Mouse (Mus musculus) testis, postnatal 14 days (tissue): ENCODE results near the gene Sik2.

Experiments used
- DNase-seq: peaks from one replicate; pipeline ENCODE4 v3.0.0; 2021; ENCODE audit warnings: low spot score

The Sik2 gene

DNA sequence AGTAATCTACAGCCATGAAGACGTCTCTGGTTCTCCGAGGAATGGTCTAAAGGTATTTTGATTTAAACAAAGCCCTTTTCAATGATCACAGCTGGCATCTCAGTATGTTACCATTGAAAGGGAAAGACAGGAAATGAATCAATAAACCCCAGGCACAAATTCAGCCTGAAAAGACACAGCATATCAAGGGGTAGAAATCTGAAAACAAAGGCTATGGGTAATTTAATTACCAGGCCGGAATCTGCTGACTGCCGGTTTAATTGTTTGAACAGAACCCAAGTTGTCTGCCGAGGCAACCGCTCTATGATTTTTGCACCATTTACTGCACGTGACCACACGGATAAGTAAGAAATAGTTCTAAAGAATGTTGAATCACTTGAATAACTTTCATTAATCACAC lies 22.8 kb downstream of the Sik2 start:
- DNase-seq, result no peak

GRCm38 (mm10) chr9:50981499-50982190 lies 27.2 kb downstream of the Sik2 start:
- no peak for DNase-seq

GRCm38 (mm10) chr9:50974631-50975030 lies 34.2 kb downstream of the Sik2 start:
- DNase-seq, result no peak

DNA sequence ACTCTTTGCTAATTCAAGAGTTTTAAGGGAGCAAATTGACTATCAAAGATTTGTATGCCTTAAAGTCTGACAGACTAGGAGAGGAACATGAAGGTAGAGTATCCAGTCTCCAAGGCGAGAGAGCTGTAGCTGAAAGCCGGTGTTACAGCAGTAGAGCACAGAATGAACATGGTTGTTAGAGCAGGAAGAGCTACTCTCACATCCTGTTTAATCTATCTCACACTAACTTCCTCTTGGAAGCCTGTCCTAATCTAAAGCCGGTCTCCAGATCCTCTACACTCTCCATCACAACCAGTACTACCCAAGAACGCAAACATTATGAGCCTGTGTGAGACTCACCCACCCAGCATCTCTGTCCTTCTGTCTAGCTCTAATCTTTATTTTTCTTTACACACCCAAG lies 38.5 kb downstream of the Sik2 start:
- DNase-seq, result no peak

GRCm38 (mm10) chr9:50969266-50969665 lies 39.6 kb downstream of the Sik2 start:
- DNase-seq, result no peak

DNA sequence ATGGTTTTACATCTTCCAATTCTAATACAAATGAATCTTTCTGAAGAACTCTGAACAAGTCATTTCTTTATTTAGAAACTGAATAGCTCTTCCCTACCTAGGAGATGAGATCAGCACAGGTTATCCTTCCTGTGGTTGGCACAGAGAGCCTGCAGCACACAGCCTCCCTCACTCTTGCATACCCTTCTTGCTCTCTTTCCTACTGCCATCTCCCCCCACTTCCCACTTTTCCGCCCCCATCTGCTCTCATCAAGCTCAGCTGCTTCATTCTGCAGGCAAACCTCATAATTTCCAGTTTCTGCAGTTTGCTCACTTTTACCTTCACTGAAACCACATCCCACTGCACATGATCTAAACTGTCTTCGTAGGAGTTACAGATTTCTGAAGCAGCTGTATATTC lies 42.6 kb downstream of the Sik2 start:
- DNase-seq, result no peak

DNA sequence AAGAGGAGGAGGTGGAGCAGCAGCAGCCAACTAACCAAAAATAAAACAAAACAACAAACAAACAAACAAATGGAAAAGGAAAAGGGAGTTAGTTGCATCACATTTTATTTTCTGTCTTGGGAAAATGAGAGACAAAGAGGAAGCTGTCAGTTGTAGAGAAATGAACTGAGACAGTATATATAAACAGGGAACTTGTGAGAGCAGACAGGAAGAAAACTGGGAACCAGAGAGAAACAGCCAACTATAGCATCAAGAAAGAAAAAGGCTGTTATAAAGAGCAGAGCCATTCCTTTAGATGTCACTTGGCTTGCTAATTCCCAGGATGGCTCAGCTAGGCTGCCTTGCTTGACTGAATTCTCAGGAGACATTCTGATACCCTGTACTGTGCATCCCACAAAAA lies 43.5 kb downstream of the Sik2 start:
- no peak for DNase-seq

GRCm38 (mm10) chr9:50964911-50965310 lies 44.0 kb downstream of the Sik2 start:
- no peak for DNase-seq

GRCm38 (mm10) chr9:50957956-50958489 lies 50.9 kb downstream of the Sik2 start:
- no peak for DNase-seq

DNA sequence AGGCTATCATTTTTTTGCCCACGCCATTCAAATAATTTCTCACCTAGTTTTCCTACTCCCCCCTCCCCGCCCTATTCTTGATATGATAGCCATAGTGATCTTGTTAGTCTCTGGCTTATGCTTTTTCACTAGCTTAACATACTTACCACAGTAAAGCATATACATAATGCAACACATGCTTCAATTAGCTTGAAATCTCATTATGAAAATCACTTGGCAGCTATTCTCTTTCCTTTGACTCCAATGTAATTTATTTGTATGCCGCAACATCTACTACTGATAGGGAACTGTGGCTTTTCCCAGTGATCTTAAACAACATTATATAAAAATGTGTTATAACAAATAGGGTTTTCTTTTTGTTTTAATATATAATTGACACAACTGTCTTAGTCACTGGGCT lies 53.7 kb downstream of the Sik2 start:
- DNase-seq, result no peak

- no peak for DNase-seq
Measured at GRCm38 (mm10) chr9:50948097-50948823, 60.6 kb downstream of the Sik2 start.

- no peak for DNase-seq
Measured at GRCm38 (mm10) chr9:50946338-50946737, 62.5 kb downstream of the Sik2 start.

DNA sequence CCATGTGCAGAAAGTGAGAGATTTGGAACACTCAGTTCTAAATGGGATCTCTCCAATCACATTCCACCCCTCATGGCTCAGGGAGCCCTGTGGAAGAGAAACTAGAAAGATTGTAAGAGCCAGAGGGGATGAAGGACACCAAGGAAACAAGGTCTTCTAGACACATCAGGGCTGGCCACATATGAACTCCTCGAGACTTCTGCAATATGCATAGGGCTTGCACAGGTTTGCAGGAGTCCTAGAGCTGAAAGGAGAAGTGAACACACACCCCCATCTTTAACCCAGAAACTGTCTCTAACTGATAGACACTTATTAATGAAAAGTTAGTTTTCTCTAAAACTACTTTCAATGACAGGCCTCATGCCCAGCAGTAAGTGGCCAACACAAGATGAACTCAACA lies 64.0 kb downstream of the Sik2 start:
- DNase-seq, result no peak

GRCm38 (mm10) chr9:50942711-50943110 lies 66.2 kb downstream of the Sik2 start:
- no peak for DNase-seq

DNA sequence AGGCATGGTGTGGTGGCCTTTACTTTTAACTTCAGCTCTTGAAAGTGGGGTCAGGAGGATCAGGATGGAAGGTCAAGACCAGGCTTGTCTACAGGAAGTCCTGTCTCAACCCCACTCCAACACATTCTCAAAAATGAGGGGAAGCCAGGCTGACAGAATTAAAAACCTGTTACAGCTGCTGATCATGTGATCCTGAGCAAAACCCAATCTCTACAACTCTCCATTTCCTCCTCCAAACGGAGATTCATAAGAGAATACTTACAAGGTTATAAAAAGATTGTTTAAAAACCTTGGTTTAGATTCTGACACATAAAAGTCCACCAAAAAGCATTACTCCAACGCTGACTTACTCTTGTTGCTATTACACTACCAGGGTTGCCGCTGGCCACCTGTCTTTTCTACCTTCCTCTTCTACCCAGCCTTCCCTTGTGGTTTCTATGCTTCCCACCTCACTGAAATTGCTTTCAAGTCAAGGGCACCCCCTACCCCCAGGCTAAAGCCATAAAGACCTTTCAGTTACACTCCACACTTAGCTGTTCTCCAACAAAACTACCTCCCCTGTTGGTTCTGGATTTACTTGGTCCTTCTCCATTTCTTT lies 67.0 kb downstream of the Sik2 start:
- DNase-seq, result no peak

- DNase-seq, result no peak
Measured at GRCm38 (mm10) chr9:50929986-50930385, 78.9 kb downstream of the Sik2 start.

GRCm38 (mm10) chr9:50925801-50926200 lies 83.1 kb downstream of the Sik2 start:
- no peak for DNase-seq

DNA sequence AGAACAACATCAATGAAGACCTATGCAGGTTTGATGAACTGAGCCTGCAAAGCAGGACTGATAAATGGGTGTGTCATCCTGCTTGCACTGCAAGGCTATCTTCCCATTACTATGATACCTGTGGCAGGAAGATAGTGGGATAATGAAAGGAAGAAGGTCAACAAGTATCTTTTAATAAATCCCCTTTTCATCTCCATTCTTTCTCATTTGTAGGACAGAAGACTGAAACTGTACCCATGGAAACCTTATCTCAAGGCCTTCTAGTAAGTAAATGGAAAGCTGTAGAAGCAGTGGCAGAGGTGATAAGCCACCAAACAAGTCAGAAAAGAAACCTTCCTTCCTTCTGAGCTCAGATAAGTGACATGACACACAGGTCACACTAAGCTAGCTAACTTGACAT lies 84.4 kb downstream of the Sik2 start:
- DNase-seq, result no peak

GRCm38 (mm10) chr9:50922363-50923153 lies 86.3 kb downstream of the Sik2 start:
- no peak for DNase-seq

DNA sequence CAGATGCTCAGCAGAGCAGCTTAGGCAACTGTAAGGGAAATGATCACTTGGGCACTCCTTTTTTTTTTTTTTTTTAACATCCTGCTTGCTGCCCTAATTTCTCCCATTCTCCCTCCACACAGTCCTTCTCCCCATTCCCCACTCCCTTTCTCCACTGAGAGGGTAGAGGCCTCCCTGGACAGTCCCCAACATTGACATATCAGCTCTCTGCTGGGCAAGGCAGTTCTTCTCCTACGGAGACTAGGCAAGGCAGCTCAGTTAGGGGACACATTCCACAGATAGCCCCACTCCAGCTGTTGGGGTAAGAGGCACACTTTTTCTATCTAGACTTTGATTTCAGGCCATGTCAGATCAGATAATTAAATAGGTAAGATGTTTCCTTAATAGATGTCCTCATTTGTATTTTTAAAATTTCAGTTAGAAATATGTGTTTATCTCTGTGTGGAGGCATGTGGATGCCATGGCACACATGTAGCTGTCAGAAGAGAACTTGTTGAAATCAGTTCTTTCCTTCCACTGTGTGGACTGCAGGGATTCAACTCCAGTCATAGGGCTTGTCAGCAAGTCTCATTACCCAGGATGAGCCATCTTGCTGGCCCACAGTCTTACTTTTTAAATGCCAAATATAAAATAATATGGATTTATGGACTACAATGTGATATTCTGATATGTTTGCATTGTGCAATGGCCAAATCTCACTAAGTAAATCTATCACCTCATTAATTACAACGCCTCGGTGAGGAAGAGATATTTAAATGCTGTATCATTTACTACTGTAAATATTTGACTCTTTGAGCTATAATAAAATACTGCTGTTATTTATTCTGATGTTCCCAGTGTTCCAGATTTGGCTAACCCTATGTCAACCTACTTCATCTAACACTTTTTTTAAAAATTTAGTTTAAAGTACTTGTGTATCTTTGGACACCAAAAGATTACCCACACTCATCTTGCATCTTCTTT lies 87.7 kb downstream of the Sik2 start:
- no peak for DNase-seq

- no peak for DNase-seq
Measured at GRCm38 (mm10) chr9:50919554-50919953, 89.3 kb downstream of the Sik2 start.
